Mouse (Mus musculus): ENCODE results near the gene Olfr463.
"Not testable (repeated sequence)": the region's sequence is repeated elsewhere in the genome, so short reads cannot be mapped to it uniquely, and the experiment has no call there.

DNA sequence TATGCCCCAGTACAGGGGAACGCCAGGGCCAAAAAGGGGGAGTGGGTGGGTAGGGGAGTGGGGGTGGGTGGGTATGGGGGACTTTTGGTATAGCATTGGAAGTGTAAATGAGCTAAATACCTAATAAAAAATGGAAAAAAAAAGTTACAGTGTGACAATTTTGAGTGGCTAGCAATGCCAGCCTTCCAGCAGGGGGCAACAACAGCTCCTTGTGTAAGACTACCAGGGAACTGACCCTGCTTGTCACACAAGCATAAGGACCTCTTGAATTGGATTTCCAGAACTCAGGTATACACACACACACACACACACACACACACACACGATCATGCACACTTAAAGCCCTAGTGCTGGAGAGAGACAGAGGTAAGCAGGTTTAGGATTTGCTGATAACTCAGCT is 30.3 kb downstream of the Olfr463 start:
- not testable (repeated sequence) for TF ChIP-seq CTCF (IDR thresholded peaks at IDR 0.05; ENCODE audit: insufficient read depth, low read length); POLR2A (IDR thresholded peaks at IDR 0.05; ENCODE audit: borderline replicate concordance, extremely low read depth, low read depth, low read length)
